Mouse (Mus musculus): ENCODE measurements at regions not wholly inside any gene's neighbourhood (a gene's known extent, or its start where the extent isn't known, plus 50 kb on each side); places are given as distances from the start of the nearest gene placed in this dataset.

GRCm38 (mm10) chr5:51036450-51036990 is 531.0 kb downstream of the Ppargc1a start:
- TF ChIP-seq CTCF (IDR thresholded peaks at IDR 0.05; ENCODE audit: low read depth, low read length) (no peak), POLR2A (IDR thresholded peaks at IDR 0.05; ENCODE audit: extremely low read depth, insufficient read depth, low read length) (no peak)

Data from liver, adult 2 months (tissue).